Mouse (Mus musculus): ENCODE data around the gene Dlat. TPM values are rescaled to one million over a fixed set of nuclear protein-coding genes. Genes with fewer than 3 reads are reported as not detected.

The Dlat gene
- polyA plus RNA-seq (2015; fragmentation: Nextera tagmentation; extraction: Ambion mirVana) = 37.4 and 42.7 TPM in 2 replicates

- DNase-seq (ENCODE audit: low spot score) = peak; percentile 85
Measured at GRCm38 (mm10) chr9:50659392-50660217, at the start of gene Dlat. Gene Dlat (minus strand): TSS chr9:50659780.

DNA sequence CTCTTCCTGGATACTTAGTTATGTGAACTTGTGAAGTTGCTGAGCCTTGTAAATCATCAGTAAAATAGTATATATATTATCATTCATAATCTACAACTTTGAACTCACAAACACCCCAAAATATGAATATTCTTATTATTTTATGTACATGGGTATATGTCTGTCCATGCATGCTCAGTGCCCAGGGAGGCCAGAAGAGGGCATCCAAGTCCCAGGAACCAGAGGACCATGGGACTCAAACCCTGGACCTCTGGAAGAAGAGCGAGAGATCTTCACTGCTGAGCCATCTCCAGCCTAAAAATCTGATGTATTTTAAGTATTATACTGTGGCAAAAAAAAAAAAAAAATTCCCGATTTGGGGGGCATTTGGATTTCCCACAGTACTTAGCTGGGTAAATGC is 49.5 kb upstream of the Dlat start:
- DNase-seq (ENCODE audit: low spot score) = no peak

DNA sequence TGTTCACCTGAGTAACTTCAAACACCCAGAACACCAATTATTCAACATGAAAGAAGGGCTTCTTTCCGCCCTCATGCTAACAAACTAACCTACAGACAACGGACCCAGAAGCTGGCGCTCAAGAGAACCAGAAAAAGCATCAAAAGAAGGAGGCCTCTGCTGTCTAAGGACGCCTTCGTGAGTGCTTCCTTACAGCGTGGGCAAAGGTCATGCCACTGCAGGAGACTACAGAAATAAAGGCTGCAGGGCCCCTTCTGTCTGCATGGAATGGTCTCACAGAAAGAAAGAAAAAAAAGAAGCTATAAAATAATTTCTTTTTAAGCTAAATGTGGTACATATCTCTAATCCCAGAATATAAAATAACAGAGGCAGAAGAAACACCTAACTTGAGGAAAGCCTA is 45.3 kb upstream of the Dlat start:
- no peak for DNase-seq (ENCODE audit: low spot score)

DNA sequence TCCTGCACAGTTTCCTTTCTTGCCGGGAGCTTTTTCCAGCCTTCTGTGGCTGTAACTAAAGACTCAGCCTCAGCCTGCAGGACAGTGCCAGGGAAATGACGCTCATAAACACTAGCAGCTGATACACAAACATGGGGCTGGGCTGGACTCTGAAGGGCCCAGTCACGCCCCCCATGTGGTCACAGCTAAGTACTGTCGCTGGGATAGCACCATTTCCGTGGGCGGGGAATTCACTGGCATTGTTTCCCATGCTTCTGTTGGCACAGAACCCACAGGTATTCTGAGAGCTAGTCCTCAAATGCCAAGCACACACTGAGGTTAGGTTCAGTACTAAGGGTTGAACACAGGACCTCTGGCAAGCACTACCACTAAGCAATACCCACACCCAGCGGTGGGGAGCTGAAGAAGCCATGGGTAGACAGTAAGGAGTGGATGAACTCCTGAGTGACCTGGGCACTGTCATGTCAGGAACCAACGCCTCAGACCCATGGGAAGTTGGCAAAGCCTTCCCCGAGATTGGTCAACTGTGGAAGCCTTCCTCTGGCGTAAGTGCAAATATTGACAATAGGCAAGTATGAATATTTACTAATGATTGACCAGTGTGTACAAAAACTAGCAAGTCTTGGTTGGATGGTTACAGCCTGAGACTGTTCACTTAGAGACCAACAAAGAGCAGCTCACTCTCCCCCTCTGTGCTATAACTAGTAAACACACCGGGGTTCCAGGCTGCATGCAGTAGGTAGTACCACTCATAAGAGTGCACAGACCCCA is 41.5 kb upstream of the Dlat start:
- no peak for DNase-seq (ENCODE audit: low spot score)

- DNase-seq (ENCODE audit: low spot score) = peak; percentile 14
Measured at GRCm38 (mm10) chr9:50698418-50699409, 39.1 kb upstream of the Dlat start.

- peak; percentile 33 for DNase-seq (ENCODE audit: low spot score)
Measured at GRCm38 (mm10) chr9:50697706-50698041, 38.1 kb upstream of the Dlat start.

GRCm38 (mm10) chr9:50696851-50697705 is 37.5 kb upstream of the Dlat start:
- DNase-seq (ENCODE audit: low spot score) = no peak

DNA sequence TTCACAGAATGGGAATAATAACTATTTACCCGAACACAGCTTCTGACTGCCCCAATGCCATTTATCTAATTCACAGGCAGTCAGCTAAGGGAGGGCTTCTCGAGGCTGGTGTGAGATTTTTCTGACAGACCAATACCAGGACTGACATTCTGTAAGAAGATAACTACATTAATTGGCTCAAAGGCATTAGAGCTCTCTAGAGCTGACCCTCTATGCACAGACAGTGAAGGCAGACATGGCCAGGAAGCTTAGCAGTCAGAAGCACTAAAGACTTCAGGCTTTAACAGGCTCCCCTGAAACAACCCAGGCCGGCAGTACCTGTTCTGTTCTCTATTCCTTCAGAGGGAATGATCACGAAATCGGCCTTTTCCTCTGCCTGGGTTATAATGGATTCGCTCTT is 35.6 kb upstream of the Dlat start:
- DNase-seq (ENCODE audit: low spot score) = no peak

DNA sequence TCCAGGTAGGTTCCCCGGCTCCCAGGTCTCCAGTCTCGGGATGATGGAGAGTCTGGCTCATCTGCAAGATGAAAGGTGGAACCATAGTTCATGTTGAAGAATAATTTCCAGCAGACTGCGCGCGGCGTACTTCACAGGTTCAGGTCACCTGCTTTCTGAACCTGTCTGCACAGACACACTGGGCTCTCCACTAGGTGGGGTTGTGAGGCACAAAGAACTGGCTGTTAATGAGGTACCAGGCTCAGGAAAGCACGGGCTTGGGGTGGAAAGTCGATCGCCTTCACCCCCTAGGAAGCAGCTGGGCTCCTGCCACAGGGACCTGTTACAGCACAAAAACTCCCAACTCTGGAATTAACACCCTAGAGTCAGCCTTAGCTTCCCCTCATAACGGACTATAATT is 34.1 kb upstream of the Dlat start:
- peak; percentile 65 for DNase-seq (ENCODE audit: low spot score)

GRCm38 (mm10) chr9:50692626-50693580 is 33.3 kb upstream of the Dlat start:
- DNase-seq (ENCODE audit: low spot score) = no peak

GRCm38 (mm10) chr9:50686866-50687652 is 27.5 kb upstream of the Dlat start:
- DNase-seq (ENCODE audit: low spot score) = no peak

DNA sequence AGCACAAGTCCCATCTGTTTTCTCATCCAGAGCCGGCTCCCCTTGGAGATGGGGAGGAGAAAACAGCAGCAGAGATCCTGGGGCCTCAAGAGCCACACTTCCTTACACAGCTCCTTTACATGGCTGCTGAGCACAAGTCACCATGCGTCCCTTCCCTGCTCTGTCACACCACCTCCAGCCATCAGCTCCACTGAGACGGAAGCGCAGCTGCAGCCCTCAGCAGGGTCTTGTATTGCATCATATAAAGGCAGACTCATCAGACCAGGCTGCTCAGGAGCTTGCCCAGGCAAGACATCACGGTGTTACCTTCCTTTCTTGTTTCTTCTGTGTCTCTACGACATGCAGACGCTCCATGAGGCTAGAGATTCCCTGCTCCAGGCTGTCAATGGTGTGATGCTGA is 22.1 kb upstream of the Dlat start:
- no peak for DNase-seq (ENCODE audit: low spot score)

GRCm38 (mm10) chr9:50679406-50679805 is 19.8 kb upstream of the Dlat start:
- no peak for DNase-seq (ENCODE audit: low spot score)

DNA sequence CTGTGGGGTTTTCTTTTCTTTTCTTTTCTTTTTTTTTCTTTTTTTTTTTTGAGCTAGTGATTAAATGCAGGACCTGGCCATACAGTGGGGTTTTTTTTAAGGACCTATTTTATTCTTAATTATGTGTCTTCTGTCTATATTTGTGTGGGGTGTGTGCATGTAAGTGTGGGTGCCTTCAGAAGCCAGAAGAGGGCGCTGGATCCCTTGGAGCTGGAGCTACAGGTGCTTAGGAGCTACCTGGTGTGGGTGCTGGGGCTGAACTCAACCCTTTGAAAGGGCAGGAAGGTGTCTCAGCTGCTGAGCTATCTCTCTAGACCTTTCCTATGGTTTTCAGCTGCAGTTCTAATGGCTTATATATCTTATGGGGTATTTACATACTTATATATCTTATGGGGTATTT is 15.2 kb upstream of the Dlat start:
- DNase-seq (ENCODE audit: low spot score) = no peak

- peak; percentile 67 for DNase-seq (ENCODE audit: low spot score)
Measured at GRCm38 (mm10) chr9:50670690-50671089, 11.1 kb upstream of the Dlat start.

- no peak for DNase-seq (ENCODE audit: low spot score)
Measured at GRCm38 (mm10) chr9:50667579-50668498, 8.3 kb upstream of the Dlat start.

DNA sequence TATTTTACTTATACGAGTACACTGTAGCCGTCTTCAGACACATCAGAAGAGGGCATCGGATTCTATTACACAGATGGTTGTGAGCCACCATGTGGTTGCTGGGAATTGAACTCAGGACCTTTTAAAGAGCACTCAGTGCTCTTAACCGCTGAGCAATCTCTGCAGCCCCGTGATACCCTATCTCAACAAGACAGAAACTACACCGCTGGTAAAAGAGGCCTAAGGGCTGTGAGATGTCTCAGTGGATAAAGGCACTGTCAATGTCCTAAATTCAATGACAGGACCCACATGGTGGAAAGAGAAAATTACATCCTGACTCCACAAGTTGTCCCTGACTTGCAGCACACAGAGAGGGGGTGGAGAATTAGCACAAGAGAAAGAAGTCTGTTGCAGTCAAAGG is 6.9 kb upstream of the Dlat start:
- no peak for DNase-seq (ENCODE audit: low spot score)

All from thymus, postnatal 0 days (tissue).